ENCODE assay signal across 1 mouse cellular context in the genomic region with DNA sequence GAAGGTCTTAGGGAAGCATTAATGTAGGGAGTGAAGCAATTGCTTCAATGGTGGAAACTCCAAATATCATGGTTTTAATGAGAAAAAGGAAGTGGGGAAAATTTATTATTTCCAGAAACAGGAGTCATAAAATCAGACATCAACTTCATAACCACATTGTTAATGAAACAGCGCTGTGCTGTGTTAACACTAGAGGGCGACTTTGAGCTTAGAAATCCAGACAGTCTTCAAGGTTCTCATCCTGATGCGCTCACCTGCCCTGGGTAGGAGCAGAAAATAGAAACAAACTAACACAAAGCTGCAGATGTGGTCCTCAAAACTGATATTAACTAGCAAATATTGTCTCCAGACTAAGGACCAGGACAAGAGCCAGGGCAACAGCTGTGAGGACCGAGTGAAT.
TF ChIP-seq lines count a peak whose summit lies in the region.

No protein-coding gene starts in this region.

TF ChIP-seq in MEL, 35 proteins besides CTCF, POLR2A, EP300 and RAD21:
- TF ChIP-seq ZMIZ1 (IDR thresholded peaks at IDR 0.05; ENCODE audit: low read depth, low read length): no peak
- 0 out of 2 replicates have a peak, but pooled peaks have one; percentile 27 for TF ChIP-seq BHLHE40 (IDR thresholded peaks at IDR 0.05; ENCODE audit: borderline replicate concordance, low read depth, low read length)
- TF ChIP-seq SMC3 (IDR thresholded peaks at IDR 0.05; ENCODE audit: low read depth, low read length): peak; percentile 88
- TF ChIP-seq MEF2A (IDR thresholded peaks at IDR 0.05; ENCODE audit: extremely low read depth, insufficient replicate concordance, low read depth, low read length, poor library complexity, severe bottlenecking): no peak
- TF ChIP-seq POLR2AphosphoS5 (IDR thresholded peaks at IDR 0.05; ENCODE audit: borderline replicate concordance, low read depth, low read length): no peak
- TF ChIP-seq ZC3H11A (IDR thresholded peaks at IDR 0.05; ENCODE audit: low read depth, low read length): peak; percentile 77
TF ChIP-seq in MEL: peak in this region for 3.
